Mouse (Mus musculus): ENCODE measurements at regions not wholly inside any gene's neighbourhood (a gene's known extent, or its start where the extent isn't known, plus 50 kb on each side); places are given as distances from the start of the nearest gene placed in this dataset.

DNA sequence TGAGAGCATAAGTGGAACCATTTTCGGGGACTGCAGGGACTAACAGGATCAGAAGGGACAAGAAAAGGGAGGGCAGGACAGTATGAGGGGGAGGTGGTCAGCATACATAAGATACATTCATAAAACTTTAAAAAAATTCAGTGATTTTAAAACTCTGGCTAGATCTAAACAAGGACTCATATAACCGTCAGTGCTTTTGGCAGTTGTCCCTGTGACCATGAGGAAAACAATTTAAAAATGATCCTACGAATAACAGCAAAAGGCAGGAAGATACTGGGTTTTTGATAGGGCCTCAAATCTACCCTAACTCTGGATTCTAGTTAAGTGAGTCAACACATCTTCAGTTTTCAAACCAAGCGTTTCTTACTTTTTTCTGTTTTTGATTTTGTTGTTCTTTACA is 106.9 kb upstream of the Eif4g2 start:
- TF ChIP-seq CTCF (IDR thresholded peaks at IDR 0.05): no peak
- TF ChIP-seq EP300 (IDR thresholded peaks at IDR 0.05): no peak

Data from lung, postnatal 0 days (tissue).